Mouse (Mus musculus): ENCODE measurements around the gene Mmp20.

DNA sequence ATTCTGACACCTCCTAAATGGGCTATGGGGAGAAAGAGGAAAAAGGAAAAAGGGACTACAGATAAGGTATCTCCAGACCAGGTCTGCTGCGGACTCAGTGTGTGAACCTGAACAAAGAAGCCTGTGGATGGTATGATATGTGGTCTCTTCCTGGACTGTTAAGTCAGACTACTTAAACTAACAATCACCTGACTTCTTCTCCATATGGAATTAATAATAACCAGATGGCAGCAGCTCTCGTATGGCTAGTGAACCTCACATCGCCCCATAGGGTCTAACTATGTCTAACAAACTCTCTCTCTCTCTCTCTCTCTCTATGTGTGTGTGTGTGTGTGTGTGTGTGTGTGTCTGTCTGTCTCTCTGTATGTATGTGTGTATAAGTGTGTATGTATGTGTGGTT, 65.9 kb downstream of the Mmp20 start:
- TF ChIP-seq MXI1 (IDR thresholded peaks at IDR 0.05; ENCODE audit: low read depth, low read length) (no peak), CTCF (IDR thresholded peaks at IDR 0.05 in 2 of 3, conservative IDR thresholded peaks at IDR 0.05 in 1 of 3; ENCODE audit: control insufficient read depth in 1 of 3, insufficient read depth in 1 of 3, low read depth in 2 of 3, low read length in 3 of 3, poor library complexity in 1 of 3, severe bottlenecking in 1 of 3) (no peak), E2F4 (IDR thresholded peaks at IDR 0.05; ENCODE audit: borderline replicate concordance, low read depth, low read length) (no peak), MAZ (IDR thresholded peaks at IDR 0.05; ENCODE audit: low read depth, low read length) (no peak), ZNF384 (IDR thresholded peaks at IDR 0.05; ENCODE audit: low read depth, low read length) (no peak), POLR2A (IDR thresholded peaks at IDR 0.05; ENCODE audit: control insufficient read depth in 1 of 2, insufficient read depth in 1 of 2, low read depth in 1 of 2, low read length in 2 of 2, poor library complexity in 1 of 2) (no peak), SIN3A (IDR thresholded peaks at IDR 0.05; ENCODE audit: low read length) (no peak), USF1 (IDR thresholded peaks at IDR 0.05; ENCODE audit: low read depth, low read length) (no peak)

Measured in MEL (cell line).